Mouse (Mus musculus): ENCODE results near the gene Tnf.
A peak's percentile ranks its signal among the peaks of the same experiment; 100 is the strongest.

The Tnf gene

GRCm38 (mm10) chr17:35154616-35155015 is 47.2 kb downstream of the Tnf start:
- peak in 1 of 2 experiments; percentile 60 for DNase-seq (ENCODE audit: low spot score in 2 of 2)

- no peak for DNase-seq (ENCODE audit: low spot score in 2 of 2)
These were observed 47.9 kb downstream of the Tnf start for GRCm38 (mm10) chr17:35153931-35154330.

DNA sequence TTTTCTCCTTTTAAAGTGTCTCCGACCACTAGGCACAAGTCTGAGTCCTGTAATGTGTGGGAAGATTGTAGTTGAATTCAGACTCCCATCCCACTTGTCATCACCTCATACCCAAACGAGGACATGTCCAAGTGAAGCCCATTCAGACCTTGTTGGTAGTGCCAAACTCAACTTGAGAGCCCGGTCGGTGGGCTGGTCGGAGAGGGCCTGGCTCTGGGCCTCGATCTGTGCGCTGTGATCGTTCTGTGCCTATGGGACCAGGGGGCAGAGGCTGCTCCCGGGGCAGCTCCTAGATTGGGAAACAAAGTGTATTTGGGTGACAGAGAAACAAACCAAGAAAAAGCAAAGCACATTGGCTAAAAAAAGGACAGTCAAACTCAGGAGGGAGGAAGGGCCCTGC is 48.7 kb downstream of the Tnf start:
- no peak for DNase-seq (ENCODE audit: low spot score in 2 of 2)

GRCm38 (mm10) chr17:35152121-35152520 is 49.7 kb downstream of the Tnf start:
- no peak for DNase-seq (ENCODE audit: low spot score in 2 of 2)
